Mouse (Mus musculus): ENCODE results near the gene Zmynd10. TPM values are rescaled to one million over a fixed set of nuclear protein-coding genes. Genes with fewer than 3 reads are reported as not detected.

The Zmynd10 gene
- total and polyA plus RNA-seq, 3 experiments, result 0.37 to 0.52 (median 0.45) TPM

- no peak for DNase-seq
These were observed 7.2 kb upstream of the Zmynd10 start for GRCm38 (mm10) chr9:107539940-107540339.

- DNase-seq, result no peak
These were observed 6.7 kb upstream of the Zmynd10 start for GRCm38 (mm10) chr9:107540420-107540819.

- DNase-seq, result no peak
These were observed 6.1 kb upstream of the Zmynd10 start for GRCm38 (mm10) chr9:107541005-107541404.

GRCm38 (mm10) chr9:107541474-107542351 is 5.4 kb upstream of the Zmynd10 start, which contains the start of the genes Cyb561d2 and Nprl2:
Gene Cyb561d2, minus strand, starts transcription at chr9:107542193.
Gene Nprl2, plus strand, starts transcription at chr9:107542226.
- DNase-seq, result peak; percentile 98

- DNase-seq, result no peak
These were observed 4.8 kb upstream of the Zmynd10 start for GRCm38 (mm10) chr9:107542352-107542686.

GRCm38 (mm10) chr9:107542721-107543120 is 4.4 kb upstream of the Zmynd10 start:
- no peak for DNase-seq

GRCm38 (mm10) chr9:107543299-107543698 is 3.8 kb upstream of the Zmynd10 start:
- DNase-seq, result no peak

GRCm38 (mm10) chr9:107544196-107544700 is 2.9 kb upstream of the Zmynd10 start:
- DNase-seq, result no peak

GRCm38 (mm10) chr9:107544729-107545128 is 2.4 kb upstream of the Zmynd10 start:
- no peak for DNase-seq

- no peak for DNase-seq
These were observed 1.9 kb upstream of the Zmynd10 start for GRCm38 (mm10) chr9:107545199-107545598.

GRCm38 (mm10) chr9:107545602-107546001 is 1.5 kb upstream of the Zmynd10 start:
- DNase-seq, result peak; percentile 70

- DNase-seq, result no peak
These were observed 859 bp downstream of the Zmynd10 start for GRCm38 (mm10) chr9:107547957-107548356.

- no peak for DNase-seq
These were observed 1.7 kb downstream of the Zmynd10 start for GRCm38 (mm10) chr9:107548820-107549219.

- DNase-seq, result no peak
These were observed 2.4 kb downstream of the Zmynd10 start for GRCm38 (mm10) chr9:107549297-107550074.

- DNase-seq, result no peak
These were observed 3.5 kb downstream of the Zmynd10 start for GRCm38 (mm10) chr9:107550491-107551116.

GRCm38 (mm10) chr9:107551117-107551889 is 4.2 kb downstream of the Zmynd10 start, which contains the start of gene Rassf1:
Gene Rassf1, plus strand, starts transcription at chr9:107551555.
- DNase-seq, result peak; percentile 85

GRCm38 (mm10) chr9:107551890-107552355 is 4.8 kb downstream of the Zmynd10 start:
- DNase-seq, result no peak

- DNase-seq, result no peak
These were observed 5.7 kb downstream of the Zmynd10 start for GRCm38 (mm10) chr9:107552690-107553393.

GRCm38 (mm10) chr9:107553541-107554318 is 6.6 kb downstream of the Zmynd10 start:
- peak; percentile 64 for DNase-seq

Data from adrenal gland, adult 2 months (tissue).